Mouse (Mus musculus): ENCODE measurements around the gene Kcnj15.

GRCm38 (mm10) chr16:95241581-95241980 is 15.8 kb upstream of the Kcnj15 start:
- TF ChIP-seq EP300 (IDR thresholded peaks at IDR 0.05) (peak; percentile 100), CTCF (IDR thresholded peaks at IDR 0.05) (no peak)

Data from lung, postnatal 0 days (tissue).